Mouse (Mus musculus): Measurements from ENCODE around the gene Tada2a.

- TF ChIP-seq CTCF (IDR thresholded peaks at IDR 0.05; ENCODE audit: borderline replicate concordance, extremely low read depth, insufficient read depth, insufficient read length) (no peak), POLR2A (IDR thresholded peaks at IDR 0.05; ENCODE audit: borderline replicate concordance, extremely low read depth, insufficient read depth, insufficient read length, poor library complexity, severe bottlenecking) (no peak)
Observed at GRCm38 (mm10) chr11:84178571-84178970, 49.2 kb upstream of the Tada2a start.

Measured in brain, embryonic 14.5 days (tissue).